15 mouse cellular contexts compared by ENCODE assay signal in genomic region chr8:70194191-70194590, GRCm38 (mm10). TPM values are rescaled to one million over a fixed set of nuclear protein-coding genes. Genes with fewer than 3 reads are reported as not detected.
"Had no signal": no experiment of that assay in that cellular context is flagged by ENCODE, and none has a peak within 500 bp of the region (broad histone marks: within the 10 kb centered on the region; RNA-seq: fewer than 3 reads in every experiment).

No protein-coding gene starts in this region.

- H3K9ac ChIP-seq: limb, embryonic 12.5 days; midbrain, embryonic 15.5 days; neural tube, embryonic 12.5 days; stomach, embryonic 15.5 days had no signal

- DNase-seq: kidney, adult 8-10 months; layer of hippocampus, adult 9-11 months; layer of hippocampus, postnatal 36 days; right cerebral cortex, postnatal 14 days; thymus, adult 2 months; thymus, postnatal 25 days had no signal

- H3K4me3 ChIP-seq: limb, embryonic 12.5 days; megakaryocyte, embryonic 14.5 days; midbrain, embryonic 15.5 days; neural tube, embryonic 12.5 days; stomach, embryonic 15.5 days had no signal

- H3K36me3 ChIP-seq: limb, embryonic 12.5 days; midbrain, embryonic 15.5 days; neural tube, embryonic 12.5 days had no signal

- H3K27me3 ChIP-seq: limb, embryonic 12.5 days; megakaryocyte, embryonic 14.5 days; midbrain, embryonic 15.5 days; neural tube, embryonic 12.5 days; stomach, embryonic 15.5 days had no signal

- H3K27ac ChIP-seq: kidney, postnatal 0 days; limb, embryonic 12.5 days; macrophage; midbrain, embryonic 15.5 days; neural tube, embryonic 12.5 days; stomach, embryonic 15.5 days had no signal

- H3K4me1 ChIP-seq: midbrain, embryonic 15.5 days; stomach, embryonic 15.5 days had no signal

RNA-seq across cellular contexts. Expression of gene Slc25a42, which starts 17.9 kb away (rescaled TPM):
- total RNA-seq: monocyte, adult 5-6 weeks had no signal

RNA-seq across cellular contexts. Expression of gene Mef2b, which starts 54.7 kb away (rescaled TPM):
- polyA plus RNA-seq: liver, embryonic 16.5 days; macrophage had no signal
